Mouse (Mus musculus) heart, embryonic 14.5 days (tissue): ENCODE measurements around the gene Slc13a2. TPM values are rescaled to one million over a fixed set of nuclear protein-coding genes. Genes with fewer than 3 reads are reported as not detected.

Source experiments
- ATAC-seq: fragments of 200-750 bp; cut with Nextera tagmentation; 2 replicates; pipeline ENCODE4 v1.8.0; 2017; ENCODE audit warnings: low read depth, moderate TSS enrichment; ENCODE audit not compliant: insufficient number of reproducible peaks, insufficient read depth, low FRiP score
- H3K27ac ChIP-seq, 2 experiments: fragments of 200-500 bp in 1 of 2; fragments of 300-500 bp in 1 of 2; sonication (generic) in 1 of 2; replicated peaks in 1 of 2; 2 replicates each; pipeline ENCODE4 v1.5.1; 2012 to 2014; ENCODE audit warnings: low read depth in 2 of 2, low read length in 2 of 2, control low read depth in 1 of 2, mild to moderate bottlenecking in 1 of 2, mixed read lengths in 1 of 2; ENCODE audit not compliant: control insufficient read depth in 1 of 2, insufficient read depth in 1 of 2
- H3K27me3 ChIP-seq: fragments of 300-500 bp; sonication (generic); 2 replicates; pipeline ENCODE4 v1.6.1; 2014; ENCODE audit warnings: mild to moderate bottlenecking, low read length, control low read depth; ENCODE audit not compliant: control insufficient read depth, insufficient read depth
- H3K36me3 ChIP-seq: fragments of 300-500 bp; sonication (generic); 2 replicates; pipeline ENCODE4 v1.6.1; 2014; ENCODE audit warnings: mild to moderate bottlenecking, control low read depth, low read length, mixed read lengths; ENCODE audit not compliant: control insufficient read depth, insufficient read depth
- H3K4me1 ChIP-seq, 2 experiments: fragments of 200-500 bp in 1 of 2; fragments of 300-500 bp in 1 of 2; sonication (generic) in 1 of 2; 2 replicates each; pipeline ENCODE4 v1.6.1; 2012 to 2014; ENCODE audit warnings: low read length in 2 of 2, control low read depth in 1 of 2, mixed read lengths in 1 of 2; ENCODE audit not compliant: control insufficient read depth in 2 of 2, insufficient read depth in 2 of 2
- H3K4me2 ChIP-seq: fragments of 300-500 bp; sonication (generic); 2 replicates; pipeline ENCODE4 v1.6.1; 2014; ENCODE audit warnings: mild to moderate bottlenecking, low read length
- H3K4me3 ChIP-seq, 2 experiments: fragments of 200-500 bp in 1 of 2; fragments of 300-500 bp in 1 of 2; sonication (generic) in 1 of 2; 2 replicates each; pipeline ENCODE4 v1.5.1; 2012 to 2014; ENCODE audit warnings: low read length in 2 of 2, mild to moderate bottlenecking in 2 of 2, control low read depth in 1 of 2, low read depth in 1 of 2, moderate library complexity in 1 of 2; ENCODE audit not compliant: control insufficient read depth in 1 of 2, insufficient read depth in 1 of 2
- H3K9ac ChIP-seq: fragments of 300-500 bp; sonication (generic); 2 replicates; pipeline ENCODE4 v1.6.1; 2014; ENCODE audit warnings: mild to moderate bottlenecking, low read length
- H3K9me3 ChIP-seq: fragments of 300-500 bp; sonication (generic); 2 replicates; pipeline ENCODE4 v1.6.1; 2016; ENCODE audit warnings: low read length, control low read depth; ENCODE audit not compliant: control insufficient read depth
- WGBS: fragments of 180-500 bp; shearing (Covaris S2); extraction: QIAGEN DNeasy Blood & Tissue Kit; methylation state at CpG from one replicate; pipeline ENCODE4 v1.1.7; 2014; 5-methylcytosine and 5-hydroxymethylcytosine counted together
- polyA plus RNA-seq: library from polyadenylated mRNA; unstranded; fragments of >200 nt; fragmentation: Nextera tagmentation; extraction: Ambion mirVana; gene quantifications from 2 replicates; pipeline ENCODE4 v1.2.1, GENCODE M21; 2014

Slc13a2 gene
- polyA plus RNA-seq, 1 experiment from 2014 or later: not detected

- H3K4me3 ChIP-seq: no peak overlapping the region
- 0 out of 2 replicates have a peak, but pooled peaks cover 3% of the 10 kb centered on the region for H3K27me3 ChIP-seq
Measured at GRCm38 (mm10) chr11:78385776-78386175, 36.2 kb downstream of the Slc13a2 start.

DNA sequence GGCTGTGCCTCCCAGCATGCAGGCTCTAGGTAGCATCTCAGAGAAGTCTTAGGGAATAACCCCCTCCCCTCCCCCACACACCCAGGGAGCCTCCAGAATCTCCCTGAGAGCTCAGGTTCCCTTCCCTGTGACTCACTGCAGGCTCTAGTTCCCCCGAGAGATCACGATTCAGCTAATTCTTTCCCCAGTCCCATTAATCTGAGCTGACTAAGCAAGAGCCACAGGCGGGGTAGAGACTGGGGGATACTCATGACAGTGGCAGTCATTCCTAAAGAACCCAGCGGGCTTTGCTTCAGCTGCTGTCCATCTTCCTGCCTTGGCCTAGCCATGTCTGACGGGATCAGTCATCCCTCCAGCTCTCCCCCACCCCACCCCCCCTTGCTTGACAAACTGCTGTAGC, 39.3 kb downstream of the Slc13a2 start:
- 27% methylated on average over 5 of the region's 5 CpGs for whole genome bisulfite sequencing
- H3K36me3 ChIP-seq: no peaks in the 10 kb centered on the region
- no peak overlapping the region for H3K4me3 ChIP-seq
- H3K4me1 ChIP-seq: no peaks in the 10 kb centered on the region
- no peaks in the 10 kb centered on the region for H3K9me3 ChIP-seq
- no peak overlapping the region for H3K27ac ChIP-seq
- ATAC-seq: no peak
- no peak overlapping the region for H3K4me2 ChIP-seq
- H3K9ac ChIP-seq: no peak overlapping the region
- H3K27me3 ChIP-seq: peaks cover 6% of the 10 kb centered on the region

More at GRCm38 (mm10) chr11:78385776-78386175, 36.2 kb downstream of the Slc13a2 start:
- Histone ChIP-seq H3K9me3 (no peaks in the 10 kb centered on the region), H3K4me2 (no peak overlapping the region), H3K36me3 (no peaks in the 10 kb centered on the region), H3K4me1 (no peaks in the 10 kb centered on the region), H3K27ac (no peak overlapping the region), H3K9ac (no peak overlapping the region)
- 78% methylated on average over 10 of the region's 10 CpGs for WGBS
- no peak for ATAC-seq

GRCm38 (mm10) chr11:78382286-78382685, 39.7 kb downstream of the Slc13a2 start:
- no peaks in the 10 kb centered on the region for H3K36me3 ChIP-seq
- H3K4me1 ChIP-seq: no peaks in the 10 kb centered on the region
- peaks cover 6% of the 10 kb centered on the region for H3K27me3 ChIP-seq
- no peak overlapping the region for H3K4me3 ChIP-seq
- no peak overlapping the region for H3K9ac ChIP-seq
- ATAC-seq: no peak
- no peaks in the 10 kb centered on the region for H3K9me3 ChIP-seq
- H3K4me2 ChIP-seq: no peak overlapping the region
- no peak overlapping the region for H3K27ac ChIP-seq
- 71% methylated on average over 7 of the region's 7 CpGs for WGBS

- H3K4me3 ChIP-seq: no peak overlapping the region
- ATAC-seq: no peak
- no peaks in the 10 kb centered on the region for H3K9me3 ChIP-seq
- no peak overlapping the region for H3K27ac ChIP-seq
- H3K4me1 ChIP-seq: no peaks in the 10 kb centered on the region
- no peak overlapping the region for H3K9ac ChIP-seq
- no peaks in the 10 kb centered on the region for H3K36me3 ChIP-seq
- H3K27me3 ChIP-seq: peaks cover 6% of the 10 kb centered on the region
- WGBS: 66% methylated on average over 3 of the region's 3 CpGs
- H3K4me2 ChIP-seq: no peak overlapping the region
Measured at GRCm38 (mm10) chr11:78380996-78381395, 41.0 kb downstream of the Slc13a2 start.

GRCm38 (mm10) chr11:78380351-78380750, 41.7 kb downstream of the Slc13a2 start:
- Histone ChIP-seq H3K9ac (no peak overlapping the region), H3K4me2 (no peak overlapping the region), H3K27ac (no peak overlapping the region), H3K9me3 (no peaks in the 10 kb centered on the region), H3K27me3 (peaks cover 6% of the 10 kb centered on the region), H3K4me1 (no peaks in the 10 kb centered on the region), H3K36me3 (no peaks in the 10 kb centered on the region), H3K4me3 (no peak overlapping the region)
- no peak for ATAC-seq
- WGBS: 67% methylated on average over 4 of the region's 4 CpGs

DNA sequence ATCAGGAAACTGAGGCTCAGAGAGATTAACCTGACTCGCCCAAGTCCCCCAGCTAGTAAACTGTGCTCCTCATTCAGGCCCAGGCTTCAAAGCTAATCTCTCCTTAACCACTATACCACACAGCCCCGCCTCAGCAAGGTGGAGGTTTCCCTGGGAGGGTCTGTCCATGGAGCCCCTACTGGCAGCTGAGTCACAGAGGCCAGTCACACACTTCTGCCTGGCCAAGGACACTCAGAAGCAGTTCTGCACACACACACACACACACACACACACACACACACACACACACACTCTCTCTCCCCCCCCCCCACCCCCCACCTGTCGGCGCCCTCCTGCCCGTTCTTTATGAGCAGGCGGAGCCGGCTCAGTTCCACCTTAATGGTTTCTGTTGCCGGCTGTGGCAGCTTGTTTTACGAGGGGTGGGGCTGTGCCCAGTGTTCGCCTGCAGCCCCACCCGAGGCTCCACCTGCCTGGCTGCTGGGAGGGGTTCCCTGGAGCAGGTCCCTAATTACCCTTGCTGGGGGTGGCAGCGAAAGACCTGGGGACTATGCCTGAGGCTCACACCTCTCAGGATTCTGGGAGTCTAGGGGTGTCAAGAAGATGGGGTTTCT, 44.4 kb downstream of the Slc13a2 start:
- Histone ChIP-seq H3K9me3 (no peaks in the 10 kb centered on the region), H3K9ac (no peak overlapping the region), H3K4me1 (no peaks in the 10 kb centered on the region), H3K4me3 (no peak overlapping the region), H3K27me3 (peaks cover 3% of the 10 kb centered on the region), H3K36me3 (no peaks in the 10 kb centered on the region), H3K27ac (no peak overlapping the region), H3K4me2 (no peak overlapping the region)
- no peak for ATAC-seq
- WGBS: 50% methylated on average over 11 of the region's 12 CpGs

GRCm38 (mm10) chr11:78374147-78374546, 47.9 kb downstream of the Slc13a2 start:
- no peaks in the 10 kb centered on the region for H3K9me3 ChIP-seq
- 76% methylated on average over 8 of the region's 8 CpGs for WGBS
- no peak overlapping the region for H3K9ac ChIP-seq
- no peaks in the 10 kb centered on the region for H3K36me3 ChIP-seq
- no peak overlapping the region for H3K4me2 ChIP-seq
- H3K4me3 ChIP-seq: no peak overlapping the region
- no peak; the same call in 1 of the 2 replicates for ATAC-seq
- H3K27ac ChIP-seq: no peak overlapping the region
- H3K27me3 ChIP-seq: no peaks in the 10 kb centered on the region; the same call in 1 of the 2 replicates
- H3K4me1 ChIP-seq: no peaks in the 10 kb centered on the region; a peak in 1 of 4 replicates

GRCm38 (mm10) chr11:78372610-78373009, 49.4 kb downstream of the Slc13a2 start:
- no peaks in the 10 kb centered on the region; a peak in 1 of 4 replicates for H3K4me1 ChIP-seq
- ATAC-seq: no peak
- WGBS: 64% methylated on average over 7 of the region's 7 CpGs
- H3K4me2 ChIP-seq: no peak overlapping the region
- no peaks in the 10 kb centered on the region for H3K9me3 ChIP-seq
- no peak overlapping the region for H3K9ac ChIP-seq
- no peaks in the 10 kb centered on the region for H3K27me3 ChIP-seq
- no peak overlapping the region for H3K4me3 ChIP-seq
- H3K27ac ChIP-seq: no peak overlapping the region
- no peaks in the 10 kb centered on the region for H3K36me3 ChIP-seq
